Mouse (Mus musculus): Measurements from ENCODE around the gene Cdr2l. TPM values are rescaled to one million over a fixed set of nuclear protein-coding genes. Genes with fewer than 3 reads are reported as not detected.

The Cdr2l gene
- total and polyA plus RNA-seq, 3 experiments, result not detected

DNA sequence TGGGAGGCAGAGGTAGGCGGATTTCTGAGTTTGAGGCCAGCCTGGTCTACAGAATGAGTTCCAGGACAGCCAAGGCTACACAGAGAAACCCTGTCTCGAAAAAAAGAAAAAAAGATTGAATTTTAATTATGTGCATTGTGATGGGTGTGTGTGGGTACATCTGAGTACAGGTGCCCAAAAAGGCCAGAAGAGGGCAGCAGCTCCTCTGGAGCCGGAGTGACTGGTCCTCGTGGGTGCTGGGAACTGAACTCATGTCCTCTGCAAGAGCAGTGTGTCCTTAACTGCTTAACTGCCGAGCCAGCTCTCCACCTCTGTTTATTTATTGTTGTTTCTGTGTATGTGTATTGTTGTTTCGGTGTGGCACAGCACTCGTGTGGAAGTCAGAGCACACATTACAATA is 3.9 kb upstream of the Cdr2l start:
- no peak for TF ChIP-seq SMC3 (IDR thresholded peaks at IDR 0.05; ENCODE audit: low read depth, low read length)
- no peak for TF ChIP-seq ETS1 (conservative IDR thresholded peaks at IDR 0.05; ENCODE audit: low read depth, low read length)
- TF ChIP-seq GABPA (IDR thresholded peaks at IDR 0.05; ENCODE audit: insufficient replicate concordance, low read depth, low read length), result no peak
- no peak for TF ChIP-seq PAX5 (IDR thresholded peaks at IDR 0.05; ENCODE audit: low read length)
- TF ChIP-seq CTCF (conservative IDR thresholded peaks at IDR 0.05 in 1 of 2, IDR thresholded peaks at IDR 0.05 in 1 of 2; ENCODE audit: low read depth in 2 of 2, low read length in 2 of 2), result peak in 1 of 2 experiments; percentile 23; a peak in 2 of 4 replicates
- TF ChIP-seq USF1 (IDR thresholded peaks at IDR 0.05; ENCODE audit: low read depth, low read length), result no peak
- TF ChIP-seq MAX (IDR thresholded peaks at IDR 0.05; ENCODE audit: low read length), result no peak
- dilution Hi-C loops (cut with MboI; ENCODE audit: extremely low pct_ligation_motif_present, extremely low pct_unique_long_range_greater_than_20kb, low sequenced_read_pairs), result no loop called here
- in situ Hi-C loops (cut with MboI; ENCODE audit: low pct_ligation_motif_present, low pct_unique_long_range_greater_than_20kb, low sequenced_read_pairs), result no loop called here

GRCm38 (mm10) chr11:115381276-115381675 is 440 bp upstream of the Cdr2l start:
- Histone ChIP-seq H3K4me3 (replicated peaks in 1 of 3; ENCODE audit: low read depth in 2 of 3, low read length in 2 of 3, poor library complexity in 1 of 3) (no peak overlapping the region), H3K4me2 (ENCODE audit: insufficient read depth, low read depth, poor library complexity, severe bottlenecking) (no peak overlapping the region), H3K79me2 (replicated peaks; ENCODE audit: control insufficient read depth, extremely low read depth, insufficient read depth, poor library complexity, severe bottlenecking) (no peaks in the 10 kb centered on the region), H3K27me3 (replicated peaks) (peaks cover 65% of the 10 kb centered on the region), H3K36me3 (replicated peaks in 1 of 2; ENCODE audit: control insufficient read depth in 1 of 2, insufficient read depth in 1 of 2, low read length in 1 of 2) (no peaks in the 10 kb centered on the region), H3K9me3 (replicated peaks; ENCODE audit: low read length) (peaks cover 19% of the 10 kb centered on the region), H3K9ac (ENCODE audit: insufficient read depth, low read depth) (no peak overlapping the region), H3K4me1 (ENCODE audit: control insufficient read depth in 1 of 2, insufficient read depth in 2 of 2) (no peaks in the 10 kb centered on the region), H3K27ac (ENCODE audit: insufficient read depth, low read depth) (no peak overlapping the region)
- in situ Hi-C loops (cut with MboI; ENCODE audit: low pct_ligation_motif_present, low pct_unique_long_range_greater_than_20kb, low sequenced_read_pairs) (no loop called here), dilution Hi-C loops (cut with MboI; ENCODE audit: extremely low pct_ligation_motif_present, extremely low pct_unique_long_range_greater_than_20kb, low sequenced_read_pairs) (no loop called here)
- no peak for DNase-seq (ENCODE audit: extremely low read depth)
- TF ChIP-seq RAD21 (IDR thresholded peaks at IDR 0.05; ENCODE audit: low read depth, low read length) (no peak), MAFK (IDR thresholded peaks at IDR 0.05; ENCODE audit: insufficient replicate concordance, low read length) (no peak), ZNF384 (IDR thresholded peaks at IDR 0.05; ENCODE audit: low read depth, low read length) (no peak), EP300 (IDR thresholded peaks at IDR 0.05; ENCODE audit: low read length) (no peak), UBTF (IDR thresholded peaks at IDR 0.05; ENCODE audit: low read depth, low read length) (no peak), ZMIZ1 (IDR thresholded peaks at IDR 0.05; ENCODE audit: low read depth, low read length) (no peak), NELFE (IDR thresholded peaks at IDR 0.05; ENCODE audit: low read depth, low read length) (no peak), MEF2A (IDR thresholded peaks at IDR 0.05; ENCODE audit: borderline replicate concordance, low read depth, low read length) (no peak), CHD2 (IDR thresholded peaks at IDR 0.05; ENCODE audit: low read length) (no peak), MAZ (IDR thresholded peaks at IDR 0.05; ENCODE audit: low read depth, low read length) (no peak), NRF1 (IDR thresholded peaks at IDR 0.05; ENCODE audit: low read depth, low read length) (no peak), TBP (conservative IDR thresholded peaks at IDR 0.05; ENCODE audit: low read depth, low read length) (no peak), IRF4 (IDR thresholded peaks at IDR 0.05; ENCODE audit: low read depth, low read length) (no peak), CHD1 (IDR thresholded peaks at IDR 0.05; ENCODE audit: low read depth, low read length) (no peak), TCF12 (IDR thresholded peaks at IDR 0.05; ENCODE audit: low read depth, low read length) (no peak), MYC (IDR thresholded peaks at IDR 0.05; ENCODE audit: low read depth, low read length) (no peak), HCFC1 (IDR thresholded peaks at IDR 0.05; ENCODE audit: low read depth, low read length) (no peak), KAT2A (IDR thresholded peaks at IDR 0.05; ENCODE audit: insufficient replicate concordance, low read length) (no peak), SMC3 (IDR thresholded peaks at IDR 0.05; ENCODE audit: low read depth, low read length) (no peak), POLR2AphosphoS2 (IDR thresholded peaks at IDR 0.05; ENCODE audit: low read depth, low read length) (no peak)

More for the DNA sequence above, 3.9 kb upstream of the Cdr2l start:
- Histone ChIP-seq H3K4me1 (ENCODE audit: control insufficient read depth in 1 of 2, insufficient read depth in 2 of 2) (peaks cover 4 to 10% of the 10 kb centered on the region in 2 experiments; a peak in 3 of 4 replicates), H3K79me2 (replicated peaks; ENCODE audit: control insufficient read depth, extremely low read depth, insufficient read depth, poor library complexity, severe bottlenecking) (no peaks in the 10 kb centered on the region), H3K9me3 (replicated peaks; ENCODE audit: low read length) (peaks cover 19% of the 10 kb centered on the region), H3K4me2 (ENCODE audit: insufficient read depth, low read depth, poor library complexity, severe bottlenecking) (no peak overlapping the region), H3K4me3 (replicated peaks in 1 of 3; ENCODE audit: low read depth in 2 of 3, low read length in 2 of 3, poor library complexity in 1 of 3) (no peak overlapping the region), H3K27ac (ENCODE audit: insufficient read depth, low read depth) (no peak overlapping the region), H3K27me3 (replicated peaks) (peaks cover 65% of the 10 kb centered on the region), H3K9ac (ENCODE audit: insufficient read depth, low read depth) (no peak overlapping the region), H3K36me3 (replicated peaks in 1 of 2; ENCODE audit: control insufficient read depth in 1 of 2, insufficient read depth in 1 of 2, low read length in 1 of 2) (no peaks in the 10 kb centered on the region)
- no peak for DNase-seq (ENCODE audit: extremely low read depth)
